Mouse (Mus musculus) ES-E14 (cell line): ENCODE results near the gene Prmt1. TPM values are rescaled to one million over a fixed set of nuclear protein-coding genes. Genes with fewer than 3 reads are reported as not detected.

ENCODE experiments used
- DNase-seq: peaks from one replicate; pipeline ENCODE4 v3.0.0-alpha.2; 2013; ENCODE audit warnings: low read depth, low spot score
- H3K27ac ChIP-seq: 2 replicates; pipeline ENCODE4 v1.5.1; 2012; ENCODE audit warnings: low read depth, mild to moderate bottlenecking, low read length, moderate library complexity, mixed read lengths; ENCODE audit not compliant: poor library complexity, insufficient read depth, severe bottlenecking
- H3K36me3 ChIP-seq: 2 replicates; pipeline ENCODE4 v1.6.1; 2012; ENCODE audit warnings: mild to moderate bottlenecking, low read length, moderate library complexity, mixed read lengths; ENCODE audit not compliant: control insufficient read depth, poor library complexity, insufficient read depth, severe bottlenecking
- H3K4me1 ChIP-seq, 2 experiments: fragments of 150-350 bp in 1 of 2; sonication (generic) in 1 of 2; 2 replicates each; pipeline ENCODE4 v1.6.1; 2012; ENCODE audit warnings: low read length in 2 of 2, mild to moderate bottlenecking in 1 of 2, mixed read lengths in 1 of 2; ENCODE audit not compliant: control insufficient read depth in 2 of 2, insufficient read depth in 2 of 2, poor library complexity in 1 of 2
- H3K4me3 ChIP-seq, 2 experiments: fragments of 150-350 bp in 1 of 2; sonication (generic) in 1 of 2; 2 replicates each; pipeline ENCODE4 v1.5.1; 2012; ENCODE audit warnings: low read length in 2 of 2, low read depth in 1 of 2, mild to moderate bottlenecking in 1 of 2, mixed read lengths in 1 of 2; ENCODE audit not compliant: insufficient read depth in 1 of 2, poor library complexity in 1 of 2, severe bottlenecking in 1 of 2
- H3K9ac ChIP-seq: 2 replicates; pipeline ENCODE4 v1.6.1; 2012; ENCODE audit warnings: low read depth, mild to moderate bottlenecking, low read length, mixed read lengths; ENCODE audit not compliant: poor library complexity, insufficient read depth, severe bottlenecking
- H3K9me3 ChIP-seq: fragments of 150-350 bp; sonication (generic); 2 replicates; pipeline ENCODE4 v1.6.1; 2012; ENCODE audit warnings: low read depth, mild to moderate bottlenecking, low read length; ENCODE audit not compliant: control insufficient read depth, insufficient read depth
- CHD2 ChIP-seq: IDR thresholded peaks from 2 replicates; pipeline ENCODE4 v1.6.1; 2014; ENCODE audit warnings: mild to moderate bottlenecking, low read depth, low read length, inconsistent platforms
- HCFC1 ChIP-seq: IDR thresholded peaks from 2 replicates; pipeline ENCODE4 v1.6.1; 2012; ENCODE audit warnings: low read length, inconsistent platforms, borderline replicate concordance; ENCODE audit not compliant: insufficient read depth
- MAFK ChIP-seq: IDR thresholded peaks from 2 replicates; pipeline ENCODE4 v1.6.1; 2014; ENCODE audit warnings: mild to moderate bottlenecking, low read depth, low read length, inconsistent platforms; ENCODE audit not compliant: insufficient read depth
- ZC3H11A ChIP-seq: IDR thresholded peaks from 2 replicates; pipeline ENCODE4 v1.6.1; 2012; ENCODE audit warnings: low read depth, mild to moderate bottlenecking, inconsistent platforms, low read length, borderline replicate concordance
- ZNF384 ChIP-seq: IDR thresholded peaks from 2 replicates; pipeline ENCODE4 v1.6.1; 2012; ENCODE audit warnings: low read depth, low read length, inconsistent platforms
- in situ Hi-C, 2 experiments: fragments of 600-800 bp; cut with MboI; formaldehyde crosslinking; loops; one replicate each; pipeline ENCODE4 v1.15.1; 2025; ENCODE audit warnings: low sequenced_read_pairs in 2 of 2, inconsistent platforms in 1 of 2; ENCODE audit not compliant: unreplicated experiment in 2 of 2
- total RNA-seq: library from RNA; depleted of rRNA; stranded (reverse); fragments of 300-350 nt; gene quantifications from 2 replicates; pipeline ENCODE4 v1.2.3, GENCODE M21; 2012

The Prmt1 gene
- total RNA-seq, 1 experiment, result 413 TPM

GRCm38 (mm10) chr7:45017242-45018061 is 31.1 kb upstream of the Prmt1 start, which contains the start of gene Rras:
Gene Rras (plus strand): TSS chr7:45017961.
- Histone ChIP-seq H3K27ac (no peak within 1 kb of the TSS), H3K9ac (peak within 1 kb of the TSS; percentile 64), H3K36me3 (peaks cover 13% of the 10 kb centered on the region), H3K4me3 (peak within 1 kb of the TSS; percentile 64 to 79), H3K4me1 (peaks cover 3 to 15% of the 10 kb centered on the region in 2 experiments; a peak in 3 of 4 replicates), H3K9me3 (no peaks in the 10 kb centered on the region)
- peak; percentile 99 for DNase-seq
- TF ChIP-seq CHD2 (no peak), HCFC1 (no peak)
- in situ Hi-C loops, result no loop called here

DNA sequence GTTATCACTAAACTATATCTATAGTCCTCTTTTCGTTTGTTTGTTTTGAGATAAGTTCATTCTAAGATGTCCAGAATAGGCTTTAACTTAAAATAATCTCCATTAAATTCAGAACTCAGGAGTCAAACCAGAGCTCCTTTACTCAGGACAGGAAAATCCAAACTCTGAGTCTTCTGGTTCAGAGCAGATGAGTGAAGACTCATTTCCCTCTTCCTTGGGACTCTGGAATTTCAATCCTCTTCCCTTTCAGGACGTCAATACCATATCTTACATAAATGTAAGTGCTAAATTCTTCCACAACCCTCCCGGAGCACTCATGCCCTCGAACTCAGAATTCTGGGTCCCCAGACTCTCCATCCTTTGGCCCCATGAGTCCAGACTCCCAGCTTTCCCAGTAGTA is 30.4 kb upstream of the Prmt1 start:
- TF ChIP-seq MAFK (no peak), ZNF384 (no peak), HCFC1 (no peak), CHD2 (no peak), ZC3H11A (no peak)
- DNase-seq, result no peak
- Histone ChIP-seq H3K9me3 (no peaks in the 10 kb centered on the region), H3K36me3 (peaks cover 20% of the 10 kb centered on the region), H3K27ac (no peak overlapping the region), H3K9ac (peak overlapping the region; percentile 46), H3K4me1 (peaks cover 3 to 15% of the 10 kb centered on the region in 2 experiments; a peak in 3 of 4 replicates), H3K4me3 (peak overlapping the region; percentile 59 to 79)
- in situ Hi-C loops, result no loop called here

GRCm38 (mm10) chr7:45015957-45016612 is 29.7 kb upstream of the Prmt1 start, which contains the start of gene Scaf1:
Gene Scaf1 (minus strand): TSS chr7:45016363.
- Histone ChIP-seq H3K27ac (peak within 1 kb of the TSS; percentile 69), H3K9ac (peak within 1 kb of the TSS; percentile 92), H3K4me1 (peaks cover 3 to 15% of the 10 kb centered on the region in 2 experiments; a peak in 3 of 4 replicates), H3K36me3 (peaks cover 26% of the 10 kb centered on the region), H3K9me3 (no peaks in the 10 kb centered on the region), H3K4me3 (peak within 1 kb of the TSS; percentile 93 to 96)
- DNase-seq, result peak; percentile 99
- TF ChIP-seq ZC3H11A (no peak), HCFC1 (peak; percentile 97), ZNF384 (no peak), MAFK (no peak), CHD2 (no peak; the same call in 1 of the 2 replicates)
- in situ Hi-C loops, result no loop called here

DNA sequence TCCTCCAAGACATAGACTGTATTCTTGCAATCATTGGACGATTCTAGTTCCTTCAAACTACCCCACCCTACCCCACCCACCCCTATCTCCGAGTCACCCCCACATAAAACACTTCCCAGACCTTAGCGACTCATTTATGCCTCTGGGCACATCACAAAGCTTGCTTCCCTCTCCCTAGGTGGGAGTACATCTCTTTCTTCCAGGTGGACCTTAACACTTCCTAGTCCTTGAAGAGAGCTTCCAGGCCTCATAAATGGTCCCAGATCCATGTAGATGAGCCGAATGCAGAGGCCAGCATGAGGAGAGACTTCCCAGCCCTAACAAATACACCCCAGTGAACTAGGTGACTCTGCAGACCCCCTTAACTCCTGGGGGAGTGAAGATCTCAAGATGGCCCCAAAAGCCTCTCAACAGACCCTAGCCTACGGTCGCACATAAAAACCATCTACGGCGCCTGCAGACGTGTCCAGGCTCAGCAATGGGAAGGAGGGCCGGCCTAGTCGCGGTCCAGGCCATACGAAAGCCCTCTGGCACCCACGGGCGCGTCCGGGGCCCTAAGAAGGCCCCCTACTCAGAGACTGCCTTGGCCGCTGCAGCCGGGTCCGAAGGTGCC is 29.1 kb upstream of the Prmt1 start:
- DNase-seq, result no peak
- H3K9me3 ChIP-seq, result no peaks in the 10 kb centered on the region
- H3K9ac ChIP-seq, result peak overlapping the region; percentile 92

More for the DNA sequence above, 29.1 kb upstream of the Prmt1 start:
- Histone ChIP-seq H3K27ac (peak overlapping the region; percentile 69), H3K36me3 (peaks cover 26% of the 10 kb centered on the region), H3K4me1 (peaks cover 3 to 15% of the 10 kb centered on the region in 2 experiments; a peak in 3 of 4 replicates), H3K4me3 (peak overlapping the region; percentile 93 to 96)
- in situ Hi-C loops, result no loop called here
- TF ChIP-seq ZC3H11A (no peak), ZNF384 (no peak), HCFC1 (no peak), CHD2 (no peak), MAFK (no peak)
